Mouse (Mus musculus) lung, adult 2 months (tissue): Measurements from ENCODE around the gene Ttll11.

Experiments used
- CTCF ChIP-seq: fragments of 200-500 bp; IDR thresholded peaks from 2 replicates; pipeline ENCODE4 v1.5.1; 2011; ENCODE audit warnings: mild to moderate bottlenecking, low read length, control low read depth; ENCODE audit not compliant: insufficient read depth
- POLR2A ChIP-seq: fragments of 200-500 bp; IDR thresholded peaks from 2 replicates; pipeline ENCODE4 v1.6.1; 2011; ENCODE audit warnings: low read depth, mild to moderate bottlenecking, control low read depth, low read length, borderline replicate concordance; ENCODE audit errors: extremely low read depth

- TF ChIP-seq POLR2A (no peak), CTCF (peak; percentile 47)
Observed at GRCm38 (mm10) chr2:35735001-35735400, 244.7 kb downstream of the Ttll11 start.
